Mouse (Mus musculus) lung, adult 2 months (tissue): Measurements from ENCODE around the gene Grik3.

Experiments used
- CTCF ChIP-seq: fragments of 200-500 bp; IDR thresholded peaks from 2 replicates; pipeline ENCODE4 v1.5.1; 2011; ENCODE audit warnings: mild to moderate bottlenecking, low read length, control low read depth; ENCODE audit not compliant: insufficient read depth
- POLR2A ChIP-seq: fragments of 200-500 bp; IDR thresholded peaks from 2 replicates; pipeline ENCODE4 v1.6.1; 2011; ENCODE audit warnings: low read depth, mild to moderate bottlenecking, control low read depth, low read length, borderline replicate concordance; ENCODE audit errors: extremely low read depth

DNA sequence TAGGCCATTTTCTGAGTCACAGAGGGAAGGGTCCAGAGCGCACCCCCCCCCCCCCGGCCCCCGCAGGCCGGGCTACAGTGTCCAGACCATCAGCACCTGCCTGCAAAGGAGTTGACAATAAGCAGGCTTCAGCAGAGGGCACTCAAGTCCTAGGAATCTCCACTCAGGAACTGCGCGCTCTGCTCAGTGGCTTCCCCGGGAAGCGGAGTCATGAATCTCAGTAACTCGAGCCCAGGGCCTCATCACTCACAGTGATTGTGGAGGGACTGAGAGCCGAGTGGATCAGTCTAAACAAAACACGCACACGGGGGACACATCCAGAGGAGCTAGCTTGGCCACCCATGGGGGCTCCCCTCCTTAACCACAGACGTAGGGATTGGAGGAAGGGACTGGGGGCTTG is 3.9 kb upstream of the Grik3 start:
- TF ChIP-seq POLR2A (no peak), CTCF (no peak)
